Mouse (Mus musculus): Measurements from ENCODE around the gene Tbc1d8.

- TF ChIP-seq POLR2A (IDR thresholded peaks at IDR 0.05; ENCODE audit: low read depth, low read length): no peak
- no peak for TF ChIP-seq CTCF (IDR thresholded peaks at IDR 0.05; ENCODE audit: extremely low read depth, insufficient read depth, insufficient read length, insufficient replicate concordance)
Measured at GRCm38 (mm10) chr1:39379021-39379420, 99.5 kb downstream of the Tbc1d8 start.
